Mouse (Mus musculus): Measurements from ENCODE around the gene B4gat1. TPM values are rescaled to one million over a fixed set of nuclear protein-coding genes. Genes with fewer than 3 reads are reported as not detected.

Gene B4gat1
- polyA plus RNA-seq, 2 experiments, result 4.2 to 6.5 TPM

GRCm38 (mm10) chr19:5040862-5041523, 2.4 kb downstream of the B4gat1 start, which contains the start of gene Brms1:
Gene Brms1 (plus strand): TSS chr19:5041354.
- Histone ChIP-seq H3K27me3 (ENCODE audit: control insufficient read depth, insufficient read depth, low read length) (no peaks in the 10 kb centered on the region), H3K36me3 (replicated peaks; ENCODE audit: control insufficient read depth, insufficient read depth, low read depth) (no peaks in the 10 kb centered on the region), H3K4me1 (replicated peaks; ENCODE audit: control insufficient read depth in 2 of 2, insufficient read depth in 2 of 2, low read length in 1 of 2) (peaks cover 12 to 18% of the 10 kb centered on the region in 2 experiments), H3K9me3 (ENCODE audit: control insufficient read depth, low read length) (no peaks in the 10 kb centered on the region), H3K4me3 (ENCODE audit: insufficient read depth in 1 of 2, low read depth in 2 of 2, low read length in 2 of 2) (peak within 1 kb of the TSS; percentile 70 to 85), H3K27ac (peak within 1 kb of the TSS; percentile 62), H3K4me2 (ENCODE audit: low read depth) (peak within 1 kb of the TSS; percentile 84), H3K9ac (replicated peaks) (peak within 1 kb of the TSS; percentile 78)
- TF ChIP-seq EP300 (IDR thresholded peaks at IDR 0.05; ENCODE audit: low read depth), result no peak
- TF ChIP-seq CTCF (IDR thresholded peaks at IDR 0.05; ENCODE audit: low read depth), result peak; percentile 8; the same call in 1 of the 2 replicates
- DNase-seq (ENCODE audit: low read depth in 3 of 3, low spot score in 3 of 3) (peak; percentile 87 to 90 (median 90)), ATAC-seq (ENCODE audit: insufficient read depth) (peak; percentile 78)
- 3% methylated on average over 40 of the region's 40 CpGs for WGBS (ENCODE audit: insufficient replicate concordance)

GRCm38 (mm10) chr19:5041588-5041987, 3.0 kb downstream of the B4gat1 start:
- H3K36me3 ChIP-seq (replicated peaks; ENCODE audit: control insufficient read depth, insufficient read depth, low read depth), result no peaks in the 10 kb centered on the region
- peaks cover 12 to 18% of the 10 kb centered on the region in 2 experiments for H3K4me1 ChIP-seq (replicated peaks; ENCODE audit: control insufficient read depth in 2 of 2, insufficient read depth in 2 of 2, low read length in 1 of 2)
- peak overlapping the region; percentile 70 to 85 for H3K4me3 ChIP-seq (ENCODE audit: insufficient read depth in 1 of 2, low read depth in 2 of 2, low read length in 2 of 2)
- peak overlapping the region; percentile 78 for H3K9ac ChIP-seq (replicated peaks)
- H3K27me3 ChIP-seq (ENCODE audit: control insufficient read depth, insufficient read depth, low read length), result no peaks in the 10 kb centered on the region
- no peaks in the 10 kb centered on the region for H3K9me3 ChIP-seq (ENCODE audit: control insufficient read depth, low read length)
- 1% methylated on average over 16 of the region's 16 CpGs for WGBS (ENCODE audit: insufficient replicate concordance)
- TF ChIP-seq EP300 (IDR thresholded peaks at IDR 0.05; ENCODE audit: low read depth), result no peak
- no peak for TF ChIP-seq CTCF (IDR thresholded peaks at IDR 0.05; ENCODE audit: low read depth)
- DNase-seq (ENCODE audit: low read depth in 3 of 3, low spot score in 3 of 3) (no peak), ATAC-seq (ENCODE audit: insufficient read depth) (no peak; the same call in 1 of the 2 replicates)
- H3K4me2 ChIP-seq (ENCODE audit: low read depth), result peak overlapping the region; percentile 84
- H3K27ac ChIP-seq, result peak overlapping the region; percentile 62

GRCm38 (mm10) chr19:5045531-5045930, 6.9 kb downstream of the B4gat1 start:
- no peaks in the 10 kb centered on the region for H3K36me3 ChIP-seq (replicated peaks; ENCODE audit: control insufficient read depth, insufficient read depth, low read depth)

GRCm38 (mm10) chr19:5048138-5049056, 9.8 kb downstream of the B4gat1 start:
- ATAC-seq (ENCODE audit: insufficient read depth) (no peak), DNase-seq (ENCODE audit: low read depth in 3 of 3, low spot score in 3 of 3) (no peak)
- H3K36me3 ChIP-seq (replicated peaks; ENCODE audit: control insufficient read depth, insufficient read depth, low read depth), result no peaks in the 10 kb centered on the region
- H3K27me3 ChIP-seq (ENCODE audit: control insufficient read depth, insufficient read depth, low read length), result peaks cover 19% of the 10 kb centered on the region
- H3K9me3 ChIP-seq (ENCODE audit: control insufficient read depth, low read length), result no peaks in the 10 kb centered on the region
- no peak overlapping the region for H3K27ac ChIP-seq
- 81% methylated on average over 14 of the region's 14 CpGs for WGBS (ENCODE audit: insufficient replicate concordance)
- no peaks in the 10 kb centered on the region for H3K4me1 ChIP-seq (replicated peaks; ENCODE audit: control insufficient read depth in 2 of 2, insufficient read depth in 2 of 2, low read length in 1 of 2)
- no peak overlapping the region for H3K9ac ChIP-seq (replicated peaks)
- no peak overlapping the region for H3K4me2 ChIP-seq (ENCODE audit: low read depth)
- no peak for TF ChIP-seq EP300 (IDR thresholded peaks at IDR 0.05; ENCODE audit: low read depth)
- no peak for TF ChIP-seq CTCF (IDR thresholded peaks at IDR 0.05; ENCODE audit: low read depth)
- H3K4me3 ChIP-seq (ENCODE audit: insufficient read depth in 1 of 2, low read depth in 2 of 2, low read length in 2 of 2), result no peak overlapping the region

More at GRCm38 (mm10) chr19:5045531-5045930, 6.9 kb downstream of the B4gat1 start:
- DNase-seq (ENCODE audit: low read depth in 3 of 3, low spot score in 3 of 3), result no peak
- H3K4me1 ChIP-seq (replicated peaks; ENCODE audit: control insufficient read depth in 2 of 2, insufficient read depth in 2 of 2, low read length in 1 of 2), result peaks cover 3 to 5% of the 10 kb centered on the region in 2 experiments
- H3K9me3 ChIP-seq (ENCODE audit: control insufficient read depth, low read length), result no peaks in the 10 kb centered on the region
- H3K27ac ChIP-seq, result no peak overlapping the region
- WGBS (ENCODE audit: insufficient replicate concordance), result 66% methylated on average over 4 of the region's 4 CpGs
- no peaks in the 10 kb centered on the region; the same call in 1 of the 2 replicates for H3K27me3 ChIP-seq (ENCODE audit: control insufficient read depth, insufficient read depth, low read length)
- TF ChIP-seq EP300 (IDR thresholded peaks at IDR 0.05; ENCODE audit: low read depth), result no peak
- TF ChIP-seq CTCF (IDR thresholded peaks at IDR 0.05; ENCODE audit: low read depth), result no peak
- no peak for ATAC-seq (ENCODE audit: insufficient read depth)
- H3K4me3 ChIP-seq (ENCODE audit: insufficient read depth in 1 of 2, low read depth in 2 of 2, low read length in 2 of 2), result no peak overlapping the region
- no peak overlapping the region for H3K4me2 ChIP-seq (ENCODE audit: low read depth)
- no peak overlapping the region for H3K9ac ChIP-seq (replicated peaks)

GRCm38 (mm10) chr19:5049325-5049724, 10.7 kb downstream of the B4gat1 start:
- DNase-seq (ENCODE audit: low read depth in 3 of 3, low spot score in 3 of 3) (no peak), ATAC-seq (ENCODE audit: insufficient read depth) (no peak)
- H3K27ac ChIP-seq, result no peak overlapping the region
- H3K36me3 ChIP-seq (replicated peaks; ENCODE audit: control insufficient read depth, insufficient read depth, low read depth), result no peaks in the 10 kb centered on the region
- WGBS (ENCODE audit: insufficient replicate concordance), result 65% methylated on average over 6 of the region's 6 CpGs
- H3K9ac ChIP-seq (replicated peaks), result no peak overlapping the region
- no peak overlapping the region for H3K4me2 ChIP-seq (ENCODE audit: low read depth)
- TF ChIP-seq EP300 (IDR thresholded peaks at IDR 0.05; ENCODE audit: low read depth), result no peak
- no peak for TF ChIP-seq CTCF (IDR thresholded peaks at IDR 0.05; ENCODE audit: low read depth)
- H3K27me3 ChIP-seq (ENCODE audit: control insufficient read depth, insufficient read depth, low read length), result peaks cover 21% of the 10 kb centered on the region
- H3K4me3 ChIP-seq (ENCODE audit: insufficient read depth in 1 of 2, low read depth in 2 of 2, low read length in 2 of 2), result no peak overlapping the region
- no peaks in the 10 kb centered on the region for H3K4me1 ChIP-seq (replicated peaks; ENCODE audit: control insufficient read depth in 2 of 2, insufficient read depth in 2 of 2, low read length in 1 of 2)
- H3K9me3 ChIP-seq (ENCODE audit: control insufficient read depth, low read length), result no peaks in the 10 kb centered on the region

All from liver, embryonic 14.5 days (tissue).